Mouse (Mus musculus) CD4-positive, CD25-positive, alpha-beta regulatory T cell, adult 2 months (primary cell): ENCODE measurements at regions not wholly inside any gene's neighbourhood (a gene's known extent, or its start where the extent isn't known, plus 50 kb on each side); places are given as distances from the start of the nearest gene placed in this dataset.

Experiments
- DNase-seq: peaks from one replicate; pipeline ENCODE4 v3.0.0-alpha.2; 2012; ENCODE audit warnings: low read depth, low spot score

GRCm38 (mm10) chr10:119395048-119395447, 58.6 kb upstream of the Grip1 start:
- no peak for DNase-seq

GRCm38 (mm10) chr10:119387924-119388323, 65.7 kb upstream of the Grip1 start:
- DNase-seq: no peak

GRCm38 (mm10) chr10:119382257-119382656, 71.4 kb upstream of the Grip1 start:
- DNase-seq: peak; percentile 71

GRCm38 (mm10) chr10:119368566-119368965, 85.1 kb upstream of the Grip1 start:
- no peak for DNase-seq

- peak; percentile 67 for DNase-seq
These were observed 90.0 kb upstream of the Grip1 start for GRCm38 (mm10) chr10:119363616-119364015.

- no peak for DNase-seq
These were observed 94.8 kb upstream of the Grip1 start for GRCm38 (mm10) chr10:119358730-119359292.

GRCm38 (mm10) chr10:119342317-119343114, 102.7 kb upstream of the Cand1 start:
- DNase-seq: no peak

GRCm38 (mm10) chr10:119340323-119340722, 100.5 kb upstream of the Cand1 start:
- peak; percentile 17 for DNase-seq

- DNase-seq: no peak
These were observed 87.1 kb upstream of the Cand1 start for GRCm38 (mm10) chr10:119326912-119327311.

- no peak for DNase-seq
These were observed 80.1 kb upstream of the Cand1 start for GRCm38 (mm10) chr10:119319953-119320352.

- DNase-seq: no peak
These were observed 78.6 kb upstream of the Cand1 start for GRCm38 (mm10) chr10:119318416-119318815.

- no peak for DNase-seq
These were observed 71.7 kb upstream of the Cand1 start for GRCm38 (mm10) chr10:119311578-119311977.

- DNase-seq: peak; percentile 50
These were observed 55.9 kb upstream of the Cand1 start for GRCm38 (mm10) chr10:119295740-119296139.

- peak; percentile 87 for DNase-seq
These were observed 54.7 kb upstream of the Cand1 start for GRCm38 (mm10) chr10:119294454-119295149.

- peak; percentile 47 for DNase-seq
These were observed 53.5 kb upstream of the Cand1 start for GRCm38 (mm10) chr10:119293372-119293771.
